Mouse (Mus musculus) lung, adult 2 months (tissue): ENCODE data around the gene Cdh23.

Experiments used
- CTCF ChIP-seq: fragments of 200-500 bp; IDR thresholded peaks from 2 replicates; pipeline ENCODE4 v1.5.1; 2011; ENCODE audit warnings: mild to moderate bottlenecking, low read length, control low read depth; ENCODE audit not compliant: insufficient read depth
- POLR2A ChIP-seq: fragments of 200-500 bp; IDR thresholded peaks from 2 replicates; pipeline ENCODE4 v1.6.1; 2011; ENCODE audit warnings: low read depth, mild to moderate bottlenecking, control low read depth, low read length, borderline replicate concordance; ENCODE audit errors: extremely low read depth

DNA sequence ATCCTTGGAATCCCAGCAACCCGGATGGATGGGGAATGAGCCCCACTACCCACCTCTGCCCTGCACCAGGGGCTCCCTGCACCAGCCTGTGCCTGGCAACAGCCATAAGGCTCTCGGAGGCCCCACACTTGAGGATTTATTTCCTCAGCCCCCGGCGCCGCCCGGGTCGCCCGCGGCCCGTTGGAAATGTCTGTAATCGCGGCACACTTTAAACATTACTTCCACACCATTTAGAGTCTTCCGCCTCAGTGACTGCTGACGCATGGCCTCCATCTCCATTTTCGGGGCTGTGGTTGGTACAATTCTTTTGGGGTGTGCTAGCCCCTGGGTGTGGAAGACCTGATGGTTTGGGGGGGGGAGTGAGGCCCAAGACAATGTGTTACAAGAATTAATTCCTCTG, 113.3 kb downstream of the Cdh23 start:
- no peak for TF ChIP-seq CTCF
- no peak for TF ChIP-seq POLR2A
